Mouse (Mus musculus) spleen, adult 2 months (tissue): ENCODE data around the gene Tprkb.

Experiments
- CTCF ChIP-seq: fragments of 200-500 bp; IDR thresholded peaks from 2 replicates; pipeline ENCODE4 v1.5.1; 2011; ENCODE audit warnings: mild to moderate bottlenecking, inconsistent platforms; ENCODE audit not compliant: insufficient read depth, insufficient read length, insufficient replicate concordance; ENCODE audit errors: extremely low read depth
- POLR2A ChIP-seq: fragments of 200-500 bp; IDR thresholded peaks from 2 replicates; pipeline ENCODE4 v1.6.1; 2011; ENCODE audit warnings: low read depth, low read length, inconsistent platforms

GRCm38 (mm10) chr6:85926709-85927108 is 15.0 kb downstream of the Tprkb start:
- TF ChIP-seq CTCF: no peak
- TF ChIP-seq POLR2A: no peak
